ENCODE assay signal across 8 mouse cellular contexts in the genomic region with DNA sequence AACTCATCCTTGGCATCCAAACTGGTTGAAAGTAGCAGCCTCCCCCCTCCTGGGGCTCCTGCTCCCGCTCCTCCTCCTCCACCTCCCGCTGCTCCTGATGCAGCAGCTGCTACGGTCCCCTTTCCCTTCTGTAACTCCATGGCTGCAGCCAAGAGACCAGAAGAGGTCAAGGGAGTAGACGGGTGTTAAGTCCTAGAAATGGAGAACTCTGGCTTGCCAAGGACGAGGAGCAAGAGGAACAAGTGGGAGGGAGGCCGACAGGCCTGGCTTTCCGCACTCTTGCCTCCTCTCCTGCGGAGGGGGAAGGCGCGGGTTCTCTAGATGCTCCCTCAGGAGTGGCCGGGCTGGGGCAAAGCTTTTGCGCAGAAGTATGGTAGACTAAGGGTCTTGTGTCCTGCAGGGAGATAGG. TPM values are rescaled to one million over a fixed set of nuclear protein-coding genes. Genes with fewer than 3 reads are reported as not detected.
DNase-seq lines count a peak whose midpoint lies in the region; ATAC-seq and TF ChIP-seq lines count a peak whose summit lies in the region.

No protein-coding gene starts in this region.

- H3K27ac ChIP-seq in heart, embryonic 12.5 days (ENCODE audit: poor library complexity, severe bottlenecking) = peak overlapping the region; percentile 91
- H3K27ac ChIP-seq in olfactory bulb, adult 2 months (ENCODE audit: insufficient read depth, low read depth, low read length) = peak overlapping the region; percentile 88

- H3K9me3 ChIP-seq in E14TG2a.4 (ENCODE audit: low read length) = no peaks in the 10 kb centered on the region
- no peaks in the 10 kb centered on the region for H3K9me3 ChIP-seq in heart, embryonic 12.5 days (replicated peaks)

- TF ChIP-seq POLR2A in lung, adult 2 months (IDR thresholded peaks at IDR 0.05; ENCODE audit: borderline replicate concordance, extremely low read depth, low read depth, low read length) = no peak
- no peak for TF ChIP-seq POLR2A in olfactory bulb, adult 2 months (IDR thresholded peaks at IDR 0.05; ENCODE audit: insufficient read depth, low read depth, low read length)

- 2% methylated on average over 12 of the region's 12 CpGs for WGBS in heart, embryonic 12.5 days
- under 1% methylated on average over 12 of the region's 12 CpGs for WGBS in lung, adult 2 months
- WGBS in olfactory bulb, adult 2 months = 0% methylated on average over 12 of the region's 12 CpGs

- TF ChIP-seq CTCF in E14TG2a.4 (conservative IDR thresholded peaks at IDR 0.05; ENCODE audit: low read length) = no peak
- TF ChIP-seq CTCF in lung, adult 2 months (IDR thresholded peaks at IDR 0.05; ENCODE audit: insufficient read depth, low read length) = no peak
- TF ChIP-seq CTCF in olfactory bulb, adult 2 months (IDR thresholded peaks at IDR 0.05; ENCODE audit: insufficient read depth, low read depth, low read length) = no peak

- H3K9ac ChIP-seq in heart, embryonic 12.5 days = peak overlapping the region; percentile 91

- peaks cover 81% of the 10 kb centered on the region for H3K4me1 ChIP-seq in E14TG2a.4 (replicated peaks; ENCODE audit: low read depth, low read length)
- peaks cover 44% of the 10 kb centered on the region for H3K4me1 ChIP-seq in heart, embryonic 12.5 days (replicated peaks)
- H3K4me1 ChIP-seq in lung, adult 2 months (ENCODE audit: control insufficient read depth, insufficient read depth, low read length) = peaks cover 24% of the 10 kb centered on the region
- H3K4me1 ChIP-seq in olfactory bulb, adult 2 months (ENCODE audit: control insufficient read depth, insufficient read depth, low read length) = peaks cover 4% of the 10 kb centered on the region; the same call in 1 of the 2 replicates

- ATAC-seq in cerebellum, adult (ENCODE audit: insufficient number of reproducible peaks, low FRiP score, low TSS enrichment) = peak; percentile 20; the same call in 1 of the 2 replicates
- peak; percentile 39 for ATAC-seq in heart, embryonic 12.5 days (ENCODE audit: insufficient number of reproducible peaks, low FRiP score)

- peaks cover 38% of the 10 kb centered on the region for H3K36me3 ChIP-seq in E14TG2a.4 (ENCODE audit: insufficient read depth, low read length)
- peaks cover 7% of the 10 kb centered on the region; the same call in 1 of the 2 replicates for H3K36me3 ChIP-seq in heart, embryonic 12.5 days

- H3K27me3 ChIP-seq in E14TG2a.4 (ENCODE audit: insufficient read depth, low read length) = no peaks in the 10 kb centered on the region
- H3K27me3 ChIP-seq in heart, embryonic 12.5 days (replicated peaks) = no peaks in the 10 kb centered on the region

- H3K4me2 ChIP-seq in heart, embryonic 12.5 days = peak overlapping the region; percentile 81

- H3K4me3 ChIP-seq in E14TG2a.4 (replicated peaks; ENCODE audit: low read length) = peak overlapping the region; percentile 97
- H3K4me3 ChIP-seq in heart, embryonic 12.5 days = peak overlapping the region; percentile 60
- peak overlapping the region; percentile 92 for H3K4me3 ChIP-seq in lung, adult 2 months (replicated peaks; ENCODE audit: extremely low read depth, low read depth, low read length)
- peak overlapping the region; percentile 66 for H3K4me3 ChIP-seq in olfactory bulb, adult 2 months (ENCODE audit: insufficient read depth, low read depth, low read length)

- no peak for DNase-seq in cerebellum, adult 8-10 months
- DNase-seq in embryo, embryonic 10 days (ENCODE audit: low spot score) = peak; percentile 24
- peak; percentile 62 for DNase-seq in kidney, postnatal 14 days
- no peak for DNase-seq in lung, adult 2 months

RNA-seq across cellular contexts. Expression of a gene that starts 0.6 kb away (rescaled TPM):
- 31.1 and 32.2 TPM in 2 replicates for polyA plus RNA-seq in heart, embryonic 12.5 days (2016; fragmentation: Nextera tagmentation; extraction: Ambion mirVana)
- 24.6 and 28.4 TPM in 2 replicates for polyA plus RNA-seq in lung, adult 2 months (2012; rRNA removed)
- not detected in 2 replicates for polyA plus RNA-seq in olfactory bulb, adult 2 months (2012; ENCODE audit: insufficient read depth, insufficient read length, low replicate concordance, missing spikeins)

RNA-seq across cellular contexts. Expression of a gene that starts 32.9 kb away (rescaled TPM):
- polyA plus RNA-seq in heart, embryonic 12.5 days (2016; fragmentation: Nextera tagmentation; extraction: Ambion mirVana) = 8.2 and 8.9 TPM in 2 replicates
- polyA plus RNA-seq in lung, adult 2 months (2012; rRNA removed) = 162 and 199 TPM in 2 replicates
- not detected in 2 replicates for polyA plus RNA-seq in olfactory bulb, adult 2 months (2012; ENCODE audit: insufficient read depth, insufficient read length, low replicate concordance, missing spikeins)

RNA-seq across cellular contexts. Expression of a gene that starts 43.1 kb away (rescaled TPM):
- 9.9 and 10.3 TPM in 2 replicates for polyA plus RNA-seq in heart, embryonic 12.5 days (2016; fragmentation: Nextera tagmentation; extraction: Ambion mirVana)
- 26.3 and 27.5 TPM in 2 replicates for polyA plus RNA-seq in lung, adult 2 months (2012; rRNA removed)
- not detected in 2 replicates for polyA plus RNA-seq in olfactory bulb, adult 2 months (2012; ENCODE audit: insufficient read depth, insufficient read length, low replicate concordance, missing spikeins)

RNA-seq across cellular contexts. Expression of a gene that starts 43.1 kb away (rescaled TPM):
- 135 and 137 TPM in 2 replicates for polyA plus RNA-seq in heart, embryonic 12.5 days (2016; fragmentation: Nextera tagmentation; extraction: Ambion mirVana)
- 13.2 and 22.3 TPM in 2 replicates for polyA plus RNA-seq in lung, adult 2 months (2012; rRNA removed)
- not detected in 2 replicates for polyA plus RNA-seq in olfactory bulb, adult 2 months (2012; ENCODE audit: insufficient read depth, insufficient read length, low replicate concordance, missing spikeins)

RNA-seq across cellular contexts. Expression of a gene that starts 58.0 kb away (rescaled TPM):
- polyA plus RNA-seq in heart, embryonic 12.5 days (2016; fragmentation: Nextera tagmentation; extraction: Ambion mirVana) = 72.9 and 75.3 TPM in 2 replicates
- 29.0 and 47.3 TPM in 2 replicates for polyA plus RNA-seq in lung, adult 2 months (2012; rRNA removed)
- not detected in 2 replicates for polyA plus RNA-seq in olfactory bulb, adult 2 months (2012; ENCODE audit: insufficient read depth, insufficient read length, low replicate concordance, missing spikeins)

Comparison
In these comparisons a context has a peak if more than half of its experiments do, and no peak if none do; other contexts are left out.
1. DNase-seq: peak in embryo, embryonic 10 days (single experiment) and kidney, postnatal 14 days (single experiment); none in cerebellum, adult 8-10 months (single experiment) and lung, adult 2 months (single experiment).
2. RNA of a gene that starts 43.1 kb away (polyA plus RNA-seq): 26.3 to 27.5 TPM in lung, adult 2 months and 9.9 to 10.3 TPM in heart, embryonic 12.5 days; not detected in olfactory bulb, adult 2 months; every median in the first group is over 10 times any median in the second.
3. Peak in every context shown above with its lines, with median percentiles within 50 percentile points of each other: H3K4me3 ChIP-seq.